Mouse (Mus musculus): ENCODE results near the gene Mcm5. TPM values are rescaled to one million over a fixed set of nuclear protein-coding genes. Genes with fewer than 3 reads are reported as not detected.

The Mcm5 gene
- polyA plus RNA-seq (2014; fragmentation: Nextera tagmentation; extraction: Ambion mirVana) = 249 and 272 TPM in 2 replicates

DNA sequence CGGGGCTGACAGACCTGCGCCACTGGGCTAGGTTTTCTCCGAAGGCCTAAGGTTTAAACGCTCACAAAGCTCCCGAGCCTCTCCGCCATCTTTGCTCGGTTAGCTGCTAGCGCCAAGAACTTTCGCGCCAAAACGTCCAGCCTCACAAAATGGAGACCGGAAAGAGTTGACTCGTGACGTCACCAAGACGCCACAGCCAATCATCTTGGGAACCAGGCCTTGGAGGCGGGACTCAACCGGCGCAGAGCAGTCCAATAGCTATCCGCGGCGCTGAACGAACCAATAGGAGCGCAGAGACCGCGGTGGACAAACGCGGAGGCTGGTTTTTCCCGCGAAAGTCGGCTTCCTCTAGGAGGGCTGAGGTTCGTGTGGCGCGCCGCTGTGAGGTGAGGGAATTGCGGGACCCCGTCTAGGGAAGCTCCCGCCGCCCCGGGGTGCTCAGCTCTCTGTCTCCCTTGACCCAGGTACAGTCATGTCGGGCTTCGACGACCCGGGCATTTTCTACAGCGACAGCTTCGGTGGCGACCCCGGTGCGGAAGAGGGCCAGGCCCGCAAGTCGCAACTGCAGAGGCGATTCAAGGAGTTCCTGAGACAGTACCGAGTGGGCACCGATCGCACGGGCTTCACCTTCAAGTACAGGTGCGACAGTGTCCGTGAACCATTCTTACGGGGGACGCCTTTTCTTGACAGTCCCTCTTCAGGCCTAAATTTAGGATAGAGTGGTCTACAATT lies at the start of gene Mcm5:
TSS of gene Mcm5 (plus strand) at position 334 of the 732 bp plus-strand sequence.
- ATAC-seq (replicated peaks; ENCODE audit: low FRiP score) = peak; percentile 97
- WGBS = 0% methylated on average over 59 of the region's 59 CpGs

DNA sequence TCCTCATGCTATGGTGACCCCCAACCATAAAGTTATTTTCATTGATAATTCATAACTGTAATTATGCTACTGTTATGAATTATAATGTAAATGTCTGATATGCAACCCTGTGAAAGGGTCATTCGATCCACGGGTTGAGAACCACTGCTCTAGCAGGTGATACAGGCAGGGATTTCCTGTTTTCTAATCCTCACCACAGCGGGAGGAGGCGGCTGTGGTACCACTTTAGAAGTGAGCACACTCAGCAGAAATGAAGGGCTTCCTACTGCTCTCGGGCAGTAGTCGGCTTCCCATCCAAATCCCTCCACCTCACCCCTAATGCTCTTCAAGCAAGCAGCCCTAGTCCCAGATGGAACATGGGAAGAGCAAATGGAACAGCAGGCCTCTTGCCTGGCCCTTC lies 49.3 kb upstream of the Mcm5 start:
- Histone ChIP-seq H3K9ac (ENCODE audit: low read length) (no peak overlapping the region), H3K4me1 (replicated peaks; ENCODE audit: control insufficient read depth, insufficient read depth, low read length) (no peaks in the 10 kb centered on the region), H3K4me3 (ENCODE audit: low read depth, low read length) (no peak overlapping the region), H3K36me3 (ENCODE audit: control insufficient read depth, insufficient read depth, low read length) (no peaks in the 10 kb centered on the region), H3K27ac (ENCODE audit: low read depth, low read length) (no peak overlapping the region), H3K9me3 (ENCODE audit: control insufficient read depth, low read length) (no peaks in the 10 kb centered on the region), H3K4me2 (ENCODE audit: low read depth, low read length, severe bottlenecking) (no peak overlapping the region), H3K27me3 (ENCODE audit: control insufficient read depth, insufficient read depth, low read length) (no peaks in the 10 kb centered on the region)
- no peak for ATAC-seq (replicated peaks; ENCODE audit: low FRiP score)
- WGBS = 86% methylated on average over 6 of the region's 6 CpGs
- no peak for DNase-seq (ENCODE audit: low spot score)

More for the DNA sequence above, at the start of gene Mcm5:
- Histone ChIP-seq H3K36me3 (ENCODE audit: control insufficient read depth, insufficient read depth, low read length) (peaks cover 20% of the 10 kb centered on the region; the same call in 1 of the 2 replicates), H3K4me1 (replicated peaks; ENCODE audit: control insufficient read depth, insufficient read depth, low read length) (peaks cover 4% of the 10 kb centered on the region; the same call in 1 of the 2 replicates), H3K27me3 (ENCODE audit: control insufficient read depth, insufficient read depth, low read length) (no peaks in the 10 kb centered on the region), H3K4me2 (ENCODE audit: low read depth, low read length, severe bottlenecking) (peak within 1 kb of the TSS; percentile 94), H3K9me3 (ENCODE audit: control insufficient read depth, low read length) (no peaks in the 10 kb centered on the region), H3K27ac (ENCODE audit: low read depth, low read length) (peak within 1 kb of the TSS; percentile 78), H3K4me3 (ENCODE audit: low read depth, low read length) (peak within 1 kb of the TSS; percentile 78), H3K9ac (ENCODE audit: low read length) (peak within 1 kb of the TSS; percentile 89)
- DNase-seq (ENCODE audit: low spot score) = peak; percentile 99

DNA sequence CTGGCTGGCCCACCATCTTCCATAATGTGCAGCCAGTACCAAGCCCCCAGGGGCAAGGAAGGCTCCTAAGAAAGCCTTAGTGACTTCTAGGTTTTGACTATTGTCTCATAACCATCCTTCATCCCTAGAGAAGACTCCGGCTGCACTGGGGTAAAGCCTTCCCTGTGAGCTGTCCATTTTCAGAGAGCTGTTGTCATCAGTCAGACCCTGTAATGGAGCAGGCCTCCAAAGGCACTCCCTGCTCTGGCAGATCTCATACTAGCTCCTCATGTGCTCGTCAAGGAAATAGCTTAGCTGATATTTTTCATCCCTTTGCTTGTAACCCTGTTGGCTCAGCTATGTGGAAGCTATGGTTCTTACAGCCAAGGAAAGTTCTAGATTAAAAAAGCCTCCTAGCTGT lies 48.6 kb upstream of the Mcm5 start:
- Histone ChIP-seq H3K27me3 (ENCODE audit: control insufficient read depth, insufficient read depth, low read length) (no peaks in the 10 kb centered on the region), H3K36me3 (ENCODE audit: control insufficient read depth, insufficient read depth, low read length) (no peaks in the 10 kb centered on the region), H3K27ac (ENCODE audit: low read depth, low read length) (no peak overlapping the region), H3K9ac (ENCODE audit: low read length) (no peak overlapping the region), H3K4me3 (ENCODE audit: low read depth, low read length) (no peak overlapping the region), H3K9me3 (ENCODE audit: control insufficient read depth, low read length) (no peaks in the 10 kb centered on the region), H3K4me2 (ENCODE audit: low read depth, low read length, severe bottlenecking) (no peak overlapping the region), H3K4me1 (replicated peaks; ENCODE audit: control insufficient read depth, insufficient read depth, low read length) (no peaks in the 10 kb centered on the region)
- no peak for DNase-seq (ENCODE audit: low spot score)
- ATAC-seq (replicated peaks; ENCODE audit: low FRiP score) = no peak
- WGBS = 83% methylated on average over 2 of the region's 2 CpGs

DNA sequence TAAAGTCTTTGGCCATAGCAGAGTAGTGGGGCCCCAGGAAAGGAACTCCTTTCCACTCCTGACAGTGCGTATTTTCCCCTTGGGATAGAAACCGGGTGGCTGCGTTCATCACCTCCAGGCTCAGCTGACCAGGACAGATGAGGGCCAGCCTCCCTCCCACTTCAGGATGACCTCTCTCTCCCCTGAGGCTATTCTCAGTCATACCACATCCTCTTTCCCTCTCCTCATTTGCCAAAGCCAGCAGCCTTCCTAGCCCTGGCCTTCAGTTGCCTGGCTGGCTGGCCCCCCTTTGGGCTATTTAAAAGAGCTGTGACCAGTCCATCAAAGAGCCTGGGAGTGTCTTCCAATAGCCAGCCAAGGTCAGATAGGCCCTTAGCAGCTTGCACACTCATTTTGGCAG lies 46.1 kb upstream of the Mcm5 start:
- no peaks in the 10 kb centered on the region for H3K36me3 ChIP-seq (ENCODE audit: control insufficient read depth, insufficient read depth, low read length)
- H3K4me3 ChIP-seq (ENCODE audit: low read depth, low read length) = no peak overlapping the region
- ATAC-seq (replicated peaks; ENCODE audit: low FRiP score) (no peak), DNase-seq (ENCODE audit: low spot score) (no peak)
- H3K27ac ChIP-seq (ENCODE audit: low read depth, low read length) = no peak overlapping the region
- no peak overlapping the region for H3K4me2 ChIP-seq (ENCODE audit: low read depth, low read length, severe bottlenecking)
- no peak overlapping the region for H3K9ac ChIP-seq (ENCODE audit: low read length)
- H3K27me3 ChIP-seq (ENCODE audit: control insufficient read depth, insufficient read depth, low read length) = no peaks in the 10 kb centered on the region
- H3K9me3 ChIP-seq (ENCODE audit: control insufficient read depth, low read length) = no peaks in the 10 kb centered on the region
- WGBS = 83% methylated on average over 3 of the region's 3 CpGs
- no peaks in the 10 kb centered on the region for H3K4me1 ChIP-seq (replicated peaks; ENCODE audit: control insufficient read depth, insufficient read depth, low read length)

DNA sequence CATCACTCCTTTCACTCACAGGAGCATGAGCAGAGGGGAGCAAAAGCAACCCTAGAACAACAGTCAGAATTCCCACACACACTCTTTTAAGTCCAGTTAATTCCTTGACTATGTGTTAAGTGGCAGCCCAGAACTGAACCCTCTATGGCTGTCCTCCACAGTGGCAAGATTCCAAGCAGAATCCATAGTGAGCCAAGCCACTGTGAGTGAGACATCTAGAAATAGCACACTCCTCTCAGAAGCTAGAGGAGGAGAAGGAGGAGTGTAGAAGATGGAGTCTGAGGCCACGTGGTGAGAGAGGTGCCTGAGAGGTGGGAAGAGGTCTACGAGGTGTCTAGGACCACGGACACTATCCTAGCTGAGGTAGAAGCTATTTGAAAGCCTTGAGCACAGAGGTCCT lies 44.6 kb upstream of the Mcm5 start:
- WGBS = 87% methylated on average over 3 of the region's 3 CpGs
- no peak overlapping the region for H3K27ac ChIP-seq (ENCODE audit: low read depth, low read length)
- H3K36me3 ChIP-seq (ENCODE audit: control insufficient read depth, insufficient read depth, low read length) = no peaks in the 10 kb centered on the region
- DNase-seq (ENCODE audit: low spot score) = no peak
- H3K9me3 ChIP-seq (ENCODE audit: control insufficient read depth, low read length) = no peaks in the 10 kb centered on the region
- no peaks in the 10 kb centered on the region for H3K4me1 ChIP-seq (replicated peaks; ENCODE audit: control insufficient read depth, insufficient read depth, low read length)
- H3K4me2 ChIP-seq (ENCODE audit: low read depth, low read length, severe bottlenecking) = no peak overlapping the region
- H3K4me3 ChIP-seq (ENCODE audit: low read depth, low read length) = no peak overlapping the region
- no peak overlapping the region for H3K9ac ChIP-seq (ENCODE audit: low read length)
- no peak for ATAC-seq (replicated peaks; ENCODE audit: low FRiP score)
- no peaks in the 10 kb centered on the region for H3K27me3 ChIP-seq (ENCODE audit: control insufficient read depth, insufficient read depth, low read length)

DNA sequence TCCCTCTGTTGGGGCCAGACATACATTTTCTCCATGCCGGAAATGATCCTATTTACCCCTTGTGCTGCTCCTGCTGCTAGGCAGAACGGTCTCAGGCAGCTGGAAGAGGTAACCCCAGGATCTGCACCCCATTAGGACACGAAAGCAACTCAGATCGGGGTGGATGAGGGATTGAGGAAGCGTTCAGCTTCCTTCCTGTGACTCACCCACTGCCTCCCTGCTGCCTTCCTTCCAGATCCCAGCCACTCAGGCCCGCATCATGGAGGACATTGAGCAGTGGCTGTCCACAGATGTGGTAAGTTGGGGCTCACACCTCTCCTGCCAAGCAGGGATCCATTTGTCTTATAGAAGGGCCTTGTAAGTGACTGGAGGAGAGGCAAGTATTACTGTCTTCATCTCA lies 42.1 kb upstream of the Mcm5 start:
- no peaks in the 10 kb centered on the region for H3K36me3 ChIP-seq (ENCODE audit: control insufficient read depth, insufficient read depth, low read length)
- H3K9ac ChIP-seq (ENCODE audit: low read length) = no peak overlapping the region
- WGBS = 81% methylated on average over 6 of the region's 6 CpGs
- no peak overlapping the region for H3K27ac ChIP-seq (ENCODE audit: low read depth, low read length)
- H3K4me2 ChIP-seq (ENCODE audit: low read depth, low read length, severe bottlenecking) = no peak overlapping the region
- H3K4me3 ChIP-seq (ENCODE audit: low read depth, low read length) = no peak overlapping the region
- ATAC-seq (replicated peaks; ENCODE audit: low FRiP score) (no peak), DNase-seq (ENCODE audit: low spot score) (no peak)
- no peaks in the 10 kb centered on the region for H3K4me1 ChIP-seq (replicated peaks; ENCODE audit: control insufficient read depth, insufficient read depth, low read length)
- H3K9me3 ChIP-seq (ENCODE audit: control insufficient read depth, low read length) = no peaks in the 10 kb centered on the region
- H3K27me3 ChIP-seq (ENCODE audit: control insufficient read depth, insufficient read depth, low read length) = no peaks in the 10 kb centered on the region

DNA sequence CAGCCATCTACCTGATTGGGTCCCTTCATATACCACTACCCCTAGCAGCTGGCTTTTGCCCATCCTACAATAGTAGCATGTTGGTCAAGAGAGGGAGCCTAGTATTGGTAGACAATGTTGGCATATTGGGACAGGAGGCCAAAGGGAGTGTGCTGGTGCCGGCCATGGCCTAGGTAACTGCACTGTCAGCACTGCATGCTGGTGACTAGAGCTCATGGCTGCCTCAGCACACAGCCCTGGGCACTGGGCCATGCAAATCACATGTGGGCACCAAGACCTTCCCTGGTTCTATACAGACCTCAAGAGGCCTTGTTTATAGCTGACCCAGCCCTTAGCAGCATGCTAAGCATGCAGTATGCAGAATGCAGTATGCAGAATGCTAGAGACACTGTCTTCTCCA lies 39.1 kb upstream of the Mcm5 start:
- Histone ChIP-seq H3K27me3 (ENCODE audit: control insufficient read depth, insufficient read depth, low read length) (no peaks in the 10 kb centered on the region), H3K4me1 (replicated peaks; ENCODE audit: control insufficient read depth, insufficient read depth, low read length) (no peaks in the 10 kb centered on the region), H3K27ac (ENCODE audit: low read depth, low read length) (no peak overlapping the region), H3K4me2 (ENCODE audit: low read depth, low read length, severe bottlenecking) (no peak overlapping the region), H3K9ac (ENCODE audit: low read length) (no peak overlapping the region), H3K36me3 (ENCODE audit: control insufficient read depth, insufficient read depth, low read length) (no peaks in the 10 kb centered on the region), H3K9me3 (ENCODE audit: control insufficient read depth, low read length) (no peaks in the 10 kb centered on the region), H3K4me3 (ENCODE audit: low read depth, low read length) (no peak overlapping the region)
- 88% methylated on average over 1 of the region's 1 CpGs for WGBS
- no peak for DNase-seq (ENCODE audit: low spot score)
- no peak; the same call in 1 of the 2 replicates for ATAC-seq (replicated peaks; ENCODE audit: low FRiP score)

DNA sequence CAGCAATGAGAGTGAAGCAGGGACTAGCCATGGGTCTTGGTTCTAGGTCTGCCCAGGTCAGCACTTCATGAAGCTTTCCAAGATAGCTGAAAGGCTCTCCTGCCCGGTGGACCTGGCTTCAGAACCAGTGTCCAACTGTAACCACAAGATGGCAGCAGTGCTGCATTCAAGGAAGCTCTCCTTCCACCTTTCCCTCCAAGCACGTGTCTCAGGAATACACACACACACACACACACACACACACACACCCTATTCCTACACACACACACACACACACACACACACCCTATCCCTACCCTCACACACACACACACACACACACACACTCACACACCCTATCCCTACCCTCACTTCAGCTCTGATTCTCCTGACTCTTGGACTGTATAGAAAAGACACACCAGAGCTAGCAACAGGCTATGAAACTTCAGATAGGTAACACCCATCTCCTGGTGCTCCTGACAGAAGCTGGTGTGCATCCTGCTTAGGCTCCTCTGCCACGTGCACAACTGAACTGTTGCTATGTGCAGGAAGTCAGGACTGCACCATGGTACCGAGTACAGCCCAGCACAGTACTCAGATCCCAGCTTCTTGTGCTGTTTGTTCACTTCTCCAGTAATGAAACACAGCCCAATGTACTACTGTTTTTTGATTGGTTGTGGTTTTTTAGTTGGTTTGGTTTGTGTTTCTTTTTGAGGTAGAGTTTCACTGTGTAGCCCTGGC lies 37.6 kb upstream of the Mcm5 start:
- peak; percentile 84 for DNase-seq (ENCODE audit: low spot score)
- Histone ChIP-seq H3K9ac (ENCODE audit: low read length) (no peak overlapping the region), H3K9me3 (ENCODE audit: control insufficient read depth, low read length) (no peaks in the 10 kb centered on the region), H3K27ac (ENCODE audit: low read depth, low read length) (no peak overlapping the region), H3K36me3 (ENCODE audit: control insufficient read depth, insufficient read depth, low read length) (no peaks in the 10 kb centered on the region), H3K4me3 (ENCODE audit: low read depth, low read length) (no peak overlapping the region), H3K4me1 (replicated peaks; ENCODE audit: control insufficient read depth, insufficient read depth, low read length) (no peaks in the 10 kb centered on the region), H3K4me2 (ENCODE audit: low read depth, low read length, severe bottlenecking) (no peak overlapping the region), H3K27me3 (ENCODE audit: control insufficient read depth, insufficient read depth, low read length) (no peaks in the 10 kb centered on the region)
- peak; percentile 79 for ATAC-seq (replicated peaks; ENCODE audit: low FRiP score)
- WGBS = 29% methylated on average over 4 of the region's 4 CpGs
